Mouse (Mus musculus): ENCODE data around the gene Wwox.

Gene Wwox

GRCm38 (mm10) chr8:115333972-115334371 lies 894.5 kb downstream of the Wwox start:
- peak; percentile 89 for ATAC-seq (ENCODE audit: low TSS enrichment)

GRCm38 (mm10) chr8:115336361-115336760 lies 896.9 kb downstream of the Wwox start:
- ATAC-seq (ENCODE audit: low TSS enrichment) = peak; percentile 74

GRCm38 (mm10) chr8:115348704-115349103 lies 909.2 kb downstream of the Wwox start:
- no peak for ATAC-seq (ENCODE audit: low TSS enrichment)

- ATAC-seq (ENCODE audit: low TSS enrichment) = no peak
Measured at GRCm38 (mm10) chr8:115350707-115351106, 911.3 kb downstream of the Wwox start.

GRCm38 (mm10) chr8:115357663-115358335 lies 918.3 kb downstream of the Wwox start:
- no peak for ATAC-seq (ENCODE audit: low TSS enrichment)

GRCm38 (mm10) chr8:115358481-115358880 lies 919.0 kb downstream of the Wwox start:
- ATAC-seq (ENCODE audit: low TSS enrichment) = no peak

- ATAC-seq (ENCODE audit: low TSS enrichment) = peak; percentile 27; the same call in 1 of the 2 replicates
Measured at GRCm38 (mm10) chr8:115359701-115360100, 920.2 kb downstream of the Wwox start.

GRCm38 (mm10) chr8:115362518-115362917 lies 923.1 kb downstream of the Wwox start:
- no peak for ATAC-seq (ENCODE audit: low TSS enrichment)

- ATAC-seq (ENCODE audit: low TSS enrichment) = no peak
Measured at GRCm38 (mm10) chr8:115374957-115375356, 935.5 kb downstream of the Wwox start.

GRCm38 (mm10) chr8:115375361-115376047 lies 936.0 kb downstream of the Wwox start:
- peak; percentile 38; the same call in 1 of the 2 replicates for ATAC-seq (ENCODE audit: low TSS enrichment)

- ATAC-seq (ENCODE audit: low TSS enrichment) = no peak
Measured at GRCm38 (mm10) chr8:115377321-115377720, 937.9 kb downstream of the Wwox start.

- ATAC-seq (ENCODE audit: low TSS enrichment) = peak; percentile 73
Measured at GRCm38 (mm10) chr8:115380017-115380416, 940.6 kb downstream of the Wwox start.

GRCm38 (mm10) chr8:115390921-115391504 lies 951.6 kb downstream of the Wwox start:
- ATAC-seq (ENCODE audit: low TSS enrichment) = no peak

- no peak for ATAC-seq (ENCODE audit: low TSS enrichment)
Measured at GRCm38 (mm10) chr8:115395840-115396239, 956.4 kb downstream of the Wwox start.

GRCm38 (mm10) chr8:115397981-115398380 lies 958.5 kb downstream of the Wwox start:
- ATAC-seq (ENCODE audit: low TSS enrichment) = no peak

- no peak for ATAC-seq (ENCODE audit: low TSS enrichment)
Measured at GRCm38 (mm10) chr8:115400013-115400720, 960.7 kb downstream of the Wwox start.

Measured in frontal cortex, adult (tissue).